Mouse (Mus musculus) monocyte, adult 5-6 weeks (primary cell): ENCODE results near the gene Dicer1. TPM values are rescaled to one million over a fixed set of nuclear protein-coding genes. Genes with fewer than 3 reads are reported as not detected.

Experiments
- ATAC-seq: fragments of 153-309, 156-312 bp; replicated peaks from 2 replicates; pipeline ENCODE4 v1.8.0; 2017; ENCODE audit warnings: mild to moderate bottlenecking; ENCODE audit not compliant: low TSS enrichment, insufficient number of reproducible peaks, severe bottlenecking, poor library complexity, low FRiP score
- total RNA-seq: library from RNA; stranded (forward); fragments of 200-1000, 200-491, 200-594 nt; gene quantifications from 3 replicates; pipeline ENCODE4 v1.2.3, GENCODE M21; 2017

The Dicer1 gene
- total RNA-seq, 1 experiment from 2014 or later, result 29.7 TPM

DNA sequence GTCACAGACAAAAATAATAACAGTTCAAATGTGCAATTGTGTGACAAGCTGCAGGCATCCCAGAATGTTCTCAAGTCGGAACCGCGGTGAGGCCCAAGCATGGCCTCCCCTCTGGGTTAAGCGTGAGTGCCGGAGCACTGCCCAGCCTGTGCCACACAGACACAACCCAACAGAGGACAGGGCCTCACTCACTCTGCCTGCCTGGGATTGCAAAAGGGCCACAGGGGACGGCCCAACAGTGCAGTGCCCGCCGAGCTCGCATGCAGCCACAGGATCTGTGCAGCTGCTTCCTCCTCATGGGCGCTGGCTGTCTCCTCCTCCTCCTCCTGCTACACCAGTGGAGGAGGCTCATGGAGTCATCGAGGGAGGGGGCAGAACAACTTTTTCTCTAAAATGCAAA lies 62.9 kb downstream of the Dicer1 start:
- ATAC-seq, result no peak

GRCm38 (mm10) chr12:104684411-104684931 lies 67.3 kb downstream of the Dicer1 start:
- ATAC-seq, result no peak

DNA sequence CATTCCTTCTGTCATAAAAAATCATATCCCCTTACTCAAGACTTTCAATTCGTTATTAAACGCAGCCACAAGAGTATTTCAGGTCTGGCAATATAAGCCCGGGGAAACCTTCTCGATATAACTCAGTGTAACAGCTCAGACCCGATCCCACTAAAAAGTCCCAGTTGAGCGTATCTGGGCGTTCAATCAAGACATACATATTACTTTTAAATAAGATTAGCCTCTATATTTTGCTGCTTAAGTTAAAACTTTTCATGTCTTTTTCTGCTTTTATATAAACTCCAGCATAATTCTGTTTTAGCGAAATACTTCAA lies 72.0 kb downstream of the Dicer1 start:
- ATAC-seq, result no peak

- ATAC-seq, result no peak
These were observed 72.5 kb downstream of the Dicer1 start for GRCm38 (mm10) chr12:104679121-104679818.

DNA sequence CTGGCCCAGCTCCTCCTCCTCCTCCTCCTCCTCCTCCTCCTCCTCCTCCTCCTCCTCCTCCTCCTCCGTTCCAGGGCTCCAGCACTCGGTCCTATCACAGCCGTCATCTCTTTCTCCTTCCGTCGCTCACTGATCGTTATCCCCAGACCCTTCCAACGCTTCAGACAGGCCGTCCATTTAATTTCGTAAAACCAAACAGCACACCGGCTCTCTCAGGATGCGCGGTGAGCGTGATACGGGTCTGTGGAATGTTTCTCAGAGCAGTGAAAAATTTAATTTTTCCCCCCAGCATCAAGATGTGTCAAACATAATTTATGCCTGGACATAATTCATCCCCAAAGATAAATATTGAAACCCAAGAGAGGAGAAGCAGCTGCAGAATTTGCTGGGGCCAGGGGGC lies 73.3 kb downstream of the Dicer1 start:
- ATAC-seq, result no peak

GRCm38 (mm10) chr12:104677371-104677924 lies 74.3 kb downstream of the Dicer1 start:
- no peak for ATAC-seq

- no peak for ATAC-seq
These were observed 75.0 kb downstream of the Dicer1 start for GRCm38 (mm10) chr12:104676535-104677370.

GRCm38 (mm10) chr12:104672976-104673375 lies 78.8 kb downstream of the Dicer1 start:
- no peak for ATAC-seq

- no peak for ATAC-seq
These were observed 79.3 kb downstream of the Dicer1 start for GRCm38 (mm10) chr12:104672406-104672805.

GRCm38 (mm10) chr12:104667846-104668245 lies 83.9 kb downstream of the Dicer1 start:
- ATAC-seq, result no peak

- no peak for ATAC-seq
These were observed 85.8 kb downstream of the Dicer1 start for GRCm38 (mm10) chr12:104665951-104666350.

- ATAC-seq, result no peak
These were observed 86.2 kb downstream of the Dicer1 start for GRCm38 (mm10) chr12:104665521-104665920.

DNA sequence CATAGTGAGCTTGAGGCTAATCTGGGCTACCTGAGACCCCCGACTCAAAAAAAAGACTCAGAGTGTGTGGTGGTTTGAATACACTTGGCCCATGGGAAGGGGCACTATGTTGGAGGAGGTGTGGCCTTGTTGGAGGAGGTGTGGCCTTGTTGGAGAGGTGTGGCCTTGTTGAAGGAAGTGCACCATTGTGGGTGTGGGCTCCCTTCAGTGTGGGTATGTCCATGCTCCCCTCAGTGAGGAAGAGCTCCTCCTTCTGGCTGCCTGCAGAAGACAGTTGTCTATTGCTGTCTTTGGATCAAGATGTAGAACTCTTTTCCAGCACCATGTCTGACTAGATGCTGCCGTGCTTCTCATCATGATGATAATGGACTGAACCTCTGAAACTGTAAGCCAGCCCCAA lies 95.6 kb downstream of the Dicer1 start:
- ATAC-seq, result no peak

DNA sequence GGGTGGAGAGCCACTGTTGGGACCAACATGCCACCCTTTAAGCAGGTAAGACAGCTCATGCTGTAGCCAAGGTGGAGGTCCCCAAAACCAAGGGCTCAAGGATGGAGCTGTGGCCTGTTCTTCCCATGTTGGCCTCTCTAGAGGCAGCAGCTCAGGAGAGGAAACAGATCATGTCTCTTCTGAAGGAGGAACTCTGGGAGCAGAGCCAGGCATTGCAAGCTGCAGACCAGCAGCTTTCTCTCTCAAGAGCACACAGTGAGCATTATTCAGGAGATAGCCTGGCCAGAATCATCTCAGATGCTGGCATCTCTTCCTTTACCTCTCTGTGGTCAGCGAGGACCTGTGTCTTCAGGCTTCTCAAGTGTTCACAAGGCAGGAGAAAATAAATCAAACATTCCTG lies 96.7 kb downstream of the Dicer1 start:
- no peak for ATAC-seq

DNA sequence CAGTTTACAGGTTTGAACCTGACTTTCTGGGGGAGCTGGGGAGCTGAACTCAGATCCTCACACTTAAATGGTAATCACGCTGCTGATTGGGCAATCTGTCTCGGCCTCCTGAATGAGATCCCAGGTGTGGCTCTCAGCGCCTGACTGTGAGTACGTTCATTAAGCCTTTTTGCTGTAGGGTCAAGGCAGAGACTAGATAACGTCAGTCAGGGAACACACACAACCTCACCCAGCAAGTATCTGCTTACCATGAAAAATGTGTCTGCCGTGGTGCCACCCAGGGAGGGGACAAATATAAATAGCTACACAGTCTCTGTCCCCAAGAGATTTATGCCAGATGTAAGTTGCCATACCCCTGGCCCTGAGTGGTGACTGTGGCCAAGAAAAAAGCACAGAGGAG lies 99.7 kb downstream of the Dicer1 start:
- ATAC-seq, result no peak

- ATAC-seq, result no peak
These were observed 100.5 kb downstream of the Dicer1 start for GRCm38 (mm10) chr12:104651269-104651668.

DNA sequence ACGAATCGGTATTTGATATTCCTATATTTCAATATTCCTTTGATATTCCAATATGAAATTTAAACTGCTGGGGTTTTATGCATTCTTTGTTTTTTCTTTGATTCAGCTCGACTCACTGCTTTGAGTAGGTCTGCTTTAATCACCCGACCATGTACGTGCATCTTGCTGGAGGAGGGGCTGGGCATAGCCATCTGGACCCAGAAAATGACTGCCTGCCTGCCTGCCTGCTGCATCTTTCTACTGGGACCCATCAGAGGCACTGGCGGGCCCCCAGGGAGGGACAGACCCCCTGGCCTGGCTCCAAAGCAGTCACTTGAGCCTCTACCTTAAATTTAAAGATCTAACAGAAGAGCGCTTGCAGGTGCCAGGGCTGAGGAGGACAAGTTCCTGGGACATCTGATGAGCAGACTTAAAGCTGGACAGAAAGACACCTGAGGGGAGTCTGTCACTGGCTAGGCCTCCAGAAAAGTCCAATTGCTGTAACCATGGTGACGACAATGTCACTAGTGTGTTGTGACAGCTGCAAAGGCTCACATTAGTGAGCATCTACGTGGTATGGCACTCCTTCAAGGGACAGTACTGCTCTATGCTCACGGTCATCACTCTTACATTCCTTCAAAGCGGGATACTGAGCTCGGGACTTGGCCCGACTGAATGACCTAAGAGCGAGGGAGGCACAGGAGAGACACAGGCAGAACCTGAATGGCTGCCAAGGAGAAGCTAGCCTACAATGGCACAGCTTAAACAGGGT lies 101.1 kb downstream of the Dicer1 start:
- ATAC-seq, result no peak

DNA sequence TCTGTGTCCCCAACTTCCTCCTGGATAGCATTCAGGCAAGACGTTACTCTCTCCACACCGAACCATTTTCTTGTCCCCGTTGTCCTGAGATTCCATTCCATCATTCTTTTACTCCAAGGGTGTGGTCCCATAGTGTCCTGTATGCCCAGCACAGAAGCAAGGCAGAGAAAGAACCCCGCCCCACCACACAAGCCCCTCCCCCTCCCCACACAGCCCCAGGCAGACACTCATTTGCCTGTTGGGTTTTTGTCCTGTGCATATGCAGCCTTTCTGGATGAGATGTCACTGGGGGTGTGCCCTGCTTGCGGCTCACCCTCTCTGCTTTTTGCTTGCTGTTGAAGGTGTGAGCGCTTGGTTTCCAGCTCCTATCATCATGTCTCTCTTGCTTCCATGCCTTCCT lies 103.4 kb downstream of the Dicer1 start:
- ATAC-seq, result no peak

- ATAC-seq, result no peak
These were observed 109.4 kb downstream of the Dicer1 start for GRCm38 (mm10) chr12:104642337-104642736.
